Mouse (Mus musculus) gastrocnemius, adult 8-10 months (tissue): Measurements from ENCODE around the gene Ccdc154. TPM values are rescaled to one million over a fixed set of nuclear protein-coding genes. Genes with fewer than 3 reads are reported as not detected.

Source experiments
- DNase-seq, 2 experiments: peaks; one replicate each; pipeline ENCODE4 v3.0.0; 2022; ENCODE audit warnings: low spot score in 2 of 2
- total RNA-seq, 4 experiments: library from RNA; stranded (reverse); gene quantifications; 2 replicates each; pipeline ENCODE4 v1.2.4; 2022

The Ccdc154 gene
- total RNA-seq, 4 experiments from 2014 or later, result not detected

- DNase-seq, result peak; percentile 91 to 92
Measured at GRCm38 (mm10) chr17:25184129-25184691, 21.9 kb downstream of the Ccdc154 start, which contains the start of gene BC003965. TSS of gene BC003965 (plus strand) at chr17:25184554.

DNA sequence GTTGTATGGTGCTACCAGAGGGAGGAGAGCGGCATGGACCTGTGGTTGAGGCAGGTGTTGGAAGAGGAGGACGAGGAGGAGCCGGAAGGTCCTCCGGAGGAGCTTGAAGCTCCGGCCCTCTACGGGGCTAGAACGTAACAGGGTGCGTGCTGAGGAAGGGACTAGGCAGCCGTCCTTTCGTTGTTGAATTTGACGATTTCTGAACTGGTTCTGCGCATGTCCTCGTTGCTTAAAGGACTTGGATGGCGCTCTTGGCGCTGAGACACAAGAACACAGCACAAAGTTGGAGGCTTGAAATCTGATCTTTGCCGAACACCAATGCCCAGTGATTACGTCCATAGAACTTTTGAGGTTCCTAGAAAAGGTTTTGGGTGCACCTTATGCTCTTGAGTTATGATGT lies 22.7 kb downstream of the Ccdc154 start:
- DNase-seq, result no peak

- DNase-seq, result no peak
Measured at GRCm38 (mm10) chr17:25187784-25188149, 25.5 kb downstream of the Ccdc154 start.

GRCm38 (mm10) chr17:25188150-25189031 lies 26.1 kb downstream of the Ccdc154 start, which contains the start of gene Unkl:
TSS of gene Unkl (plus strand) at chr17:25188397.
- peak; percentile 32 to 59 for DNase-seq

GRCm38 (mm10) chr17:25189091-25189490 lies 26.8 kb downstream of the Ccdc154 start:
- no peak for DNase-seq

- DNase-seq, result no peak
Measured at GRCm38 (mm10) chr17:25202401-25202800, 40.1 kb downstream of the Ccdc154 start.

DNA sequence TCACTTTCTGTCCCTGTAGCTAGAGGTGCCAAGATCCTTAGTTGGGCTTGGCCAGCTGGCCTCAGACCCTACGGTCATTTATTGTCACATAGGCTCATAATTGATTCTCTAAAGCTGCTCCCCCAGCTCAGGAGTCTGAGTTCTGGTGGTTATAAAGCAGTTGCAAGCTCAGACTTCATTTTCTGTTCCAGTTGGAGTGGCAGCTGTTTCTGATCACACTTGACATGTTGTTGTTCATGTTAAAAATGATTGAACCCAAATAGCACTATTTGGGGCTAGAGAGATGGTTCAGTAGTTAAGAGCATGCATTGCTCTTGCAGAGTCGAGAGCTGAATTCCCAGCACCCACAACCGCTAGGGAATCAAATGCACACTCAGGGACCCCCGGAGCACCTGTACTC lies 47.7 kb downstream of the Ccdc154 start:
- no peak for DNase-seq

DNA sequence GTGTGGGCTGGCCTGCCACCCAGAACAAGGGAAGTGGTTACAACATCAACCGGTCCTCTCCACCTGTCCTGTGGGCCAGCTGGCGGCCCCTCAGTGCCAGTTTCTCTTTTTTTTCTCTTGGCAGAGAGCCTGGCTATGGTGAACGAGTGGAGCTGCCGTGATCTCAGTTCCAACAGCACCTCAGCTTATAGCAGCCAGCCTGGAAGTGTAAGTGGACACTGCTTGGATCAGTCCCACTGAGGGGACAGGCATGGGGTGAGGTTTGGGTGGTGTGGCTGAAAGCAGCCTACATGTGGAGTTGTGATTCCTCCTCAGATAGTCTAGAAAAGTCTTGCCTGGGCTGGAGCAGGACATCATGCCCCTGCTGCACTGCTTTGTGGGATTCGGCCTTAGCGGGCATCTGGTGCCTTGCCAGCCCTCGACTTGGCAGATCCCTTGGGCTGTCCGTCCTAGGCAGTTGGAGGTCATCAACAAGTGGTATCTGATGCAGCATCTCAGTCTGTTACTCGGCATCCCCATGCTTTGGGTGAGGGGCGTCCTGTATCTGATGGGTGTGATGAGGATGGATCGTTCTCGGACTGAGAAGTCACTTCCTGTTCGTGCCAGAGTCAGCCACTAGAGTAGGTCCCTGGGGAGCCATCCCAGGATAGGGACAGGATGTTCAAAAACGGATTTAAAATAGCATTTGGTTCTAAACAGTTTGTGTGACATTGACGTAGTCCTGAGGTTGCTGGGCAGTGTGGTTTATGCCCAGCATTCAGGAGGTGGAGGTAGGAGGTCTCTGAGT lies 48.6 kb downstream of the Ccdc154 start:
- peak; percentile 57 to 59 for DNase-seq

- DNase-seq, result no peak
Measured at GRCm38 (mm10) chr17:25211705-25212104, 49.4 kb downstream of the Ccdc154 start.

- DNase-seq, result no peak
Measured at GRCm38 (mm10) chr17:25215431-25215830, 53.2 kb downstream of the Ccdc154 start.

DNA sequence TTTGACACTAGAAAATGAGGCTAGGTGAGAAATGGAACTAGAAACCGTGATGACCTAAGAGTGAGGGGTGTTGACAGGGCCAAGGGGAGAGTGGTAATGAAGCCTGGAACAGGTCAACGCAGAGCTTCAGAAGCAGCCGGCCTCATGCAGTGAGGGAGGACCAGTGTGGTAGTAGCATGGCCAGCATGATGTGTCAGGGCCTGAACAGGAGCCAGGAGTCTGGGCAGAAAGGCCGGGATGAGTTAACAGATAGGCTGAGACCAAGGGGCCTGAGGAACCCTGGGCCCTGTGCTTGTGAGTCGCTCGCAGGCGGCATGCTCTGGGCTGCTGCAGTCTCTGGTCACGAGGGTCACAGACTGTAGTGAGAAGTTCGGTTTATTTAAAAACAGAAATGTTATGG lies 56.7 kb downstream of the Ccdc154 start:
- no peak for DNase-seq

- DNase-seq, result no peak
Measured at GRCm38 (mm10) chr17:25219492-25220295, 57.4 kb downstream of the Ccdc154 start.

DNA sequence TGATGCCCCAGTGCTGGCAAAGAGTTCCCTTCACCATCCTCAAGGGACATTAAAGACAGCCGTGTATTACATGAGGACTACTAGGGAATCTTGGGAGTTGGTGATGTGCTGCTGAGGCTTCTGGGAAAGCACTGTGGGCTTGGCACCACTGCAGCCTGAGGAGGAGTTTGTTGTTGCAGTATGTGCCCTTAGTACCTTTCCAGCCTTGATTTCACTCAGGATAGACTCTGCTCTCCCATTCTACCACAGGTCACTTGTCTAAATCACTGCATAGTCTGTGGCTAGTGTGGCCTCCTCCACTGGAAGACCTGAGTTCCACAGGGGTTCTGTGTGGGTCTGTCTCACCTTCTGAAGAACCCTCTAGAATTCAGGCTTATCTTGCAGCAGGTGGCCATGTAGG lies 58.5 kb downstream of the Ccdc154 start:
- no peak for DNase-seq

Other genes with a start within 250 kb of the Ccdc154 start
- gene Mapk8ip3, start 225.5 kb upstream of the Ccdc154 start, total RNA-seq, result 10 to 100 TPM; 12.1 to 15.4 (median 13.7) TPM
- 1 to 10 TPM; 5.1 to 8.5 (median 6.9) TPM for gene Jpt2, start 201.8 kb upstream of the Ccdc154 start, total RNA-seq
- gene Cramp1l, start 146.7 kb upstream of the Ccdc154 start, total RNA-seq, result 1 to 10 TPM; 6.2 to 6.9 (median 6.7) TPM
- gene Ift140, start 146.4 kb upstream of the Ccdc154 start, total RNA-seq, result 1 to 10 TPM; 1.4 to 2.7 (median 2.3) TPM
- 10 to 100 TPM in 1 of 4 experiments, 1 to 10 TPM in 3; 7.9 to 10.7 (median 8.2) TPM for gene Tmem204, start 78.9 kb upstream of the Ccdc154 start, total RNA-seq
- gene Telo2, start 46.5 kb upstream of the Ccdc154 start, total RNA-seq, result 1 to 10 TPM; 4.2 to 8.6 (median 6.0) TPM
- gene Ptx4, start 41.7 kb upstream of the Ccdc154 start, total RNA-seq, result 1 to 10 TPM in 1 of 4 experiments, under 1 TPM in 3; 0.58 to 2.4 (median 0.79) TPM
- 10 to 100 TPM; 13.0 to 18.3 (median 16.0) TPM for gene Clcn7, start 29.1 kb upstream of the Ccdc154 start, total RNA-seq
- gene Gm38655, start 13.0 kb downstream of the Ccdc154 start, total RNA-seq, result not detected
- 10 to 100 TPM; 13.8 to 15.5 (median 14.8) TPM for gene BC003965, start 22.1 kb downstream of the Ccdc154 start, total RNA-seq
- 1 to 10 TPM; 3.2 to 5.4 (median 4.3) TPM for gene Unkl, start 25.9 kb downstream of the Ccdc154 start, total RNA-seq
- 10 to 100 TPM; 12.8 to 17.2 (median 14.8) TPM for gene Gnptg, start 77.7 kb downstream of the Ccdc154 start, total RNA-seq
- gene Tsr3, start 77.7 kb downstream of the Ccdc154 start, total RNA-seq, result 10 to 100 TPM; 14.2 to 19.1 (median 15.6) TPM
- not detected for gene Baiap3, start 93.9 kb downstream of the Ccdc154 start, total RNA-seq
- 10 to 100 TPM; 57.0 to 66.7 (median 58.0) TPM for gene Ube2i, start 112.2 kb downstream of the Ccdc154 start, total RNA-seq
- gene Prss34, start 135.9 kb downstream of the Ccdc154 start, total RNA-seq, result under 1 TPM; 0.27 to 0.56 (median 0.33) TPM
- not detected for gene Prss28, start 146.2 kb downstream of the Ccdc154 start, total RNA-seq
- not detected for gene Prss29, start 156.2 kb downstream of the Ccdc154 start, total RNA-seq
- 1 to 10 TPM in 3 of 4 experiments, under 1 TPM in 1; 0.29 to 2.2 (median 1.2) TPM for gene Tpsab1, start 183.1 kb downstream of the Ccdc154 start, total RNA-seq
- gene Tpsb2, start 203.8 kb downstream of the Ccdc154 start, total RNA-seq, result 1 to 10 TPM; 1.7 to 5.9 (median 3.9) TPM
- gene Tpsg1, start 206.8 kb downstream of the Ccdc154 start, total RNA-seq, result not detected